Mouse (Mus musculus) cerebellum, adult 8-10 months (tissue): ENCODE measurements around the gene Nudt6.

Experiments used
- DNase-seq: peaks from one replicate; pipeline ENCODE4 v3.0.0; 2022

The Nudt6 gene

GRCm38 (mm10) chr3:37420072-37420471 lies at the start of gene Nudt6:
Gene Nudt6, minus strand, starts transcription at chr3:37420211.
- DNase-seq: peak; percentile 86

- DNase-seq: no peak
These were observed 49.3 kb upstream of the Nudt6 start for GRCm38 (mm10) chr3:37469353-37469752.

- no peak for DNase-seq
These were observed 48.2 kb upstream of the Nudt6 start for GRCm38 (mm10) chr3:37468170-37468569.

GRCm38 (mm10) chr3:37455992-37456391 lies 36.0 kb upstream of the Nudt6 start:
- no peak for DNase-seq

GRCm38 (mm10) chr3:37443409-37443808 lies 23.4 kb upstream of the Nudt6 start:
- DNase-seq: no peak

- no peak for DNase-seq
These were observed 19.8 kb upstream of the Nudt6 start for GRCm38 (mm10) chr3:37439770-37440169.

- DNase-seq: no peak
These were observed 10.3 kb upstream of the Nudt6 start for GRCm38 (mm10) chr3:37430359-37430758.

- no peak for DNase-seq
These were observed 6.1 kb upstream of the Nudt6 start for GRCm38 (mm10) chr3:37426069-37426468.

GRCm38 (mm10) chr3:37421179-37421578 lies 1.2 kb upstream of the Nudt6 start:
- no peak for DNase-seq

- no peak for DNase-seq
These were observed 630 bp upstream of the Nudt6 start for GRCm38 (mm10) chr3:37420641-37421040.

- DNase-seq: peak; percentile 96
These were observed 486 bp downstream of the Nudt6 start, which contains the start of gene Spata5 for GRCm38 (mm10) chr3:37419458-37419991. Gene Spata5, plus strand, starts transcription at chr3:37419896.

- DNase-seq: no peak
These were observed 1.0 kb downstream of the Nudt6 start for GRCm38 (mm10) chr3:37418961-37419457.

GRCm38 (mm10) chr3:37418341-37418740 lies 1.7 kb downstream of the Nudt6 start:
- DNase-seq: no peak

- peak; percentile 65 for DNase-seq
These were observed 5.5 kb downstream of the Nudt6 start for GRCm38 (mm10) chr3:37414413-37414960.

GRCm38 (mm10) chr3:37413446-37413845 lies 6.6 kb downstream of the Nudt6 start:
- DNase-seq: no peak

GRCm38 (mm10) chr3:37407598-37407997 lies 12.4 kb downstream of the Nudt6 start:
- DNase-seq: no peak

- DNase-seq: no peak
These were observed 18.0 kb downstream of the Nudt6 start for GRCm38 (mm10) chr3:37401729-37402610.

GRCm38 (mm10) chr3:37398661-37399395 lies 21.2 kb downstream of the Nudt6 start:
- DNase-seq: no peak

GRCm38 (mm10) chr3:37397646-37398045 lies 22.4 kb downstream of the Nudt6 start:
- no peak for DNase-seq

- DNase-seq: no peak
These were observed 22.9 kb downstream of the Nudt6 start for GRCm38 (mm10) chr3:37396930-37397608.

GRCm38 (mm10) chr3:37387310-37387709 lies 32.7 kb downstream of the Nudt6 start:
- no peak for DNase-seq

GRCm38 (mm10) chr3:37383096-37383765 lies 36.8 kb downstream of the Nudt6 start:
- DNase-seq: no peak
